Mouse (Mus musculus) midbrain, embryonic 13.5 days (tissue): ENCODE results near the gene Caln1. TPM values are rescaled to one million over a fixed set of nuclear protein-coding genes. Genes with fewer than 3 reads are reported as not detected.

Experiments
- ATAC-seq: fragments of 200-750 bp; cut with Nextera tagmentation; 2 replicates; pipeline ENCODE4 v1.8.0; 2017; ENCODE audit warnings: mild to moderate bottlenecking, moderate TSS enrichment, moderate library complexity
- H3K27ac ChIP-seq: fragments of 300-500 bp; sonication (generic); 2 replicates; pipeline ENCODE4 v1.5.1; 2015; ENCODE audit warnings: inconsistent platforms, mild to moderate bottlenecking, moderate library complexity
- H3K27me3 ChIP-seq: fragments of 300-500 bp; sonication (generic); 2 replicates; pipeline ENCODE4 v1.6.1; 2015; ENCODE audit warnings: mild to moderate bottlenecking, inconsistent platforms
- H3K36me3 ChIP-seq: fragments of 300-500 bp; sonication (generic); 2 replicates; pipeline ENCODE4 v1.6.1; 2015; ENCODE audit warnings: mild to moderate bottlenecking, inconsistent platforms
- H3K4me1 ChIP-seq: fragments of 300-500 bp; sonication (generic); replicated peaks from 2 replicates; pipeline ENCODE4 v1.6.1; 2015; ENCODE audit warnings: inconsistent platforms
- H3K4me2 ChIP-seq: fragments of 300-500 bp; sonication (generic); replicated peaks from 2 replicates; pipeline ENCODE4 v1.6.1; 2015; ENCODE audit warnings: moderate library complexity, mild to moderate bottlenecking, inconsistent platforms
- H3K4me3 ChIP-seq: fragments of 300-500 bp; sonication (generic); replicated peaks from 2 replicates; pipeline ENCODE4 v1.5.1; 2015; ENCODE audit warnings: mild to moderate bottlenecking, inconsistent platforms
- H3K9ac ChIP-seq: fragments of 300-500 bp; sonication (generic); replicated peaks from 2 replicates; pipeline ENCODE4 v1.6.1; 2015; ENCODE audit warnings: mild to moderate bottlenecking, inconsistent platforms
- H3K9me3 ChIP-seq: fragments of 300-500 bp; sonication (generic); 2 replicates; pipeline ENCODE4 v1.6.1; 2016; ENCODE audit warnings: mild to moderate bottlenecking, inconsistent platforms
- WGBS: fragments of 180-500 bp; shearing (Covaris S2); methylation state at CpG from one replicate; pipeline ENCODE4 v1.1.7; 2015; 5-methylcytosine and 5-hydroxymethylcytosine counted together
- polyA plus RNA-seq: library from polyadenylated mRNA; unstranded; fragments of >200 nt; fragmentation: Nextera tagmentation; extraction: Ambion mirVana; gene quantifications from 2 replicates; pipeline ENCODE4 v1.2.1, GENCODE M21; 2015

Caln1 gene
- polyA plus RNA-seq, 1 experiment from 2014 or later = 4.6 TPM

DNA sequence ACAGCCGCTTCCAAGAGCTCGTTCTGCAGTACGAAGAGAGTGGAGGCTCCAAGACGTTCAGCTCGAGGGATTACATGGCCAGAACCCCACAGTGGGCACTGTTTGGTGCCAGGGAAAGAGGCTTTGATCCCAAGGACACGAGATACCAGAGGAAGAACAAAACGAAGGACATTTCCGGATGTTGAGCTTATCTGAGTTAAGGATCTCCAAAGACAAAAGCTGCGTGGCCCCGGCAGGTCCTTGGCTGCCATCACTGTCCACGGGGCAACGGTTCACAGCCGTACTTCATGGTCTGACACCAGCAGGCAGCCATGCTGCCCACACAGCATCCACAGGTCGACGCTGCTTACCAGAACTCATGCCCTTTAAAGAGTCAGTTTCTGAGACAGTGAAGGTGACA lies 28.6 kb upstream of the Caln1 start:
- ATAC-seq = no peak
- Histone ChIP-seq H3K27me3 (no peaks in the 10 kb centered on the region), H3K4me3 (no peak overlapping the region), H3K27ac (no peak overlapping the region), H3K9me3 (no peaks in the 10 kb centered on the region), H3K36me3 (peaks cover 57% of the 10 kb centered on the region), H3K4me2 (no peak overlapping the region), H3K9ac (no peak overlapping the region), H3K4me1 (peaks cover 6% of the 10 kb centered on the region; the same call in 1 of the 2 replicates)
- 96% methylated on average over 15 of the region's 15 CpGs for WGBS

DNA sequence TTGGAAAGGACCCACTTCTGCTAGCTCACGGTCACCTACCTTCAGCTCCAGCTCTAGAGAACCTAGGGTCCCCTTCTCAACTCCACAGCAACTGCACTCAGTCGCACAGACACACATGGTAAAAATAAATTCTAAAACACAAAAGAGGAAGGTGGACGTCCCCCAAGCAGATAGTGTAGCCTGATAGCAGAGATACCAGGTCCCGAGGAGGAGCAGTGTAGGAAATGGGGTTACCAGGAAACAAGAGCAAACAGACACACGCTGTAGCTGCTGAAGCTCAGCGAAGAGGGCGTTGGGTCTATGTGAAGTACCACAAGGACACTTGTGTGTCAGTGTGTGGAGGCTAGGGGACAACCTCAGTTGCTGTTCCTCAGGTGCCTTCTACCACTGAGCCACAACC lies 24.3 kb upstream of the Caln1 start:
- no peak overlapping the region for H3K4me2 ChIP-seq
- H3K27ac ChIP-seq = no peak overlapping the region
- no peak for ATAC-seq
- peaks cover 6% of the 10 kb centered on the region; the same call in 1 of the 2 replicates for H3K4me1 ChIP-seq
- H3K36me3 ChIP-seq = peaks cover 35% of the 10 kb centered on the region
- H3K9ac ChIP-seq = no peak overlapping the region
- 93% methylated on average over 7 of the region's 7 CpGs for WGBS
- H3K9me3 ChIP-seq = peaks cover 13% of the 10 kb centered on the region; the same call in 1 of the 2 replicates
- no peaks in the 10 kb centered on the region for H3K27me3 ChIP-seq
- no peak overlapping the region for H3K4me3 ChIP-seq

DNA sequence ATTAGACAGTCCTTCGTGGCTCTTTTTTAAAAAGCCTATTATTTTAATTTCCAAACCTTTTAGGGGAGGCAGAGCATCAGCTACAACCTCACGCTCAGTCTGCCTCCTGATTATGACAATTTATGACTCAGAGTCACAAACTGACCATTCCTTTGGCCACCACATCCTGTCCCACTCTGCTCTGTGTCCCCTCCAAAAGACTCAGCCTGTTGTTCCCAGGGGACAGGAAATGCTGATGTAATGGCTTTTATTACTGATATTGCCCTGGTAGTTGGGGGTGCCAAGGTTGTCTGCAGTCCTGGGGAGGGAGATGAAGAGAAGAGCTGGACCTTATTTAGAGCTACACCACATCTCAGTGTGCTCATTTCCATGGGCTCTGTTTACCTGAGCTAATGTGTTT lies 23.4 kb upstream of the Caln1 start:
- H3K36me3 ChIP-seq = peaks cover 27% of the 10 kb centered on the region
- H3K9me3 ChIP-seq = peaks cover 13% of the 10 kb centered on the region; the same call in 1 of the 2 replicates
- H3K27me3 ChIP-seq = no peaks in the 10 kb centered on the region
- no peak overlapping the region for H3K4me2 ChIP-seq
- no peak for ATAC-seq
- H3K27ac ChIP-seq = no peak overlapping the region
- H3K4me3 ChIP-seq = no peak overlapping the region
- no peak overlapping the region for H3K9ac ChIP-seq
- peaks cover 6% of the 10 kb centered on the region; the same call in 1 of the 2 replicates for H3K4me1 ChIP-seq
- WGBS = 87% methylated on average over 2 of the region's 2 CpGs

DNA sequence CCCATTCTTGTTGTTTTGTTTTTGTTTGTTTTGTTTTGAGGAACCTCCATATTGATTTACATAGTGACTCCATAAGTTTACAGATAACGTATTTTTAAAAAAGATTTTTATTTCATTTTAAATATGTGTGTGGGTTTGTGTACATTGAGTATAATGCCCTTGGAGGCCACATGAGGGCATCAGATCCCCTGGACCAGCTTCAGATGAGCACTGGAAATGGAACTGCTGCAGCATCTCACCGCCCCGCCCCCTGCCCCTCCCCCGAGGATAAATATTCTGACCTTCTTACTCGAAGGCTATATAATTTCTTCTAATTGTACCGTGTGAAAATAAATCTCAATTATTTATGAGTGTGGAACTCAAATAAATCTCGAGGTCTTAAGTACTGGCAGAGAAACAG lies 14.0 kb upstream of the Caln1 start:
- no peaks in the 10 kb centered on the region for H3K36me3 ChIP-seq
- H3K9me3 ChIP-seq = no peaks in the 10 kb centered on the region
- no peak for ATAC-seq
- no peaks in the 10 kb centered on the region for H3K4me1 ChIP-seq
- no peak overlapping the region for H3K4me3 ChIP-seq
- H3K4me2 ChIP-seq = no peak overlapping the region
- no peak overlapping the region for H3K9ac ChIP-seq
- H3K27me3 ChIP-seq = no peaks in the 10 kb centered on the region
- H3K27ac ChIP-seq = no peak overlapping the region
- 67% methylated on average over 7 of the region's 7 CpGs for WGBS

DNA sequence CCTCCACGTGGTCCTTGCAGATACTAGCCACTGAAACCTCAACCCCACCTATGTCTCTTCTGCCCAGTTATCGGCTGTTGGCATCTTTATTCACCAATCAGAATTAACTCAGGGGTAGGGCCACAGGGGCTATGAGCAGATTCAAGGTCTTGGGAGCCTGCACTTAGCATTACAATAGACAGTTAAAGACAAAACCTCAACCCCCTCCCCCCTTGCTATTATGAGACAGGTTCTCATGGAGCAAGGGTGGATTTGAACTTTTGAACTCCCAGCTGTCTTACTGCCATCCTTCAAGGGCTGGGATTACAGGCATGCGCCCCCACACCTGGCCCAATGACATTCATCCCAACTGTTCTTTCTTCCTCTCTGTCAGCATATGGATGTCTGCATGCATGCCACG lies 6.1 kb upstream of the Caln1 start:
- ATAC-seq = no peak
- Histone ChIP-seq H3K4me2 (no peak overlapping the region), H3K9ac (no peak overlapping the region), H3K36me3 (no peaks in the 10 kb centered on the region), H3K27me3 (no peaks in the 10 kb centered on the region), H3K4me3 (no peak overlapping the region), H3K27ac (no peak overlapping the region), H3K4me1 (no peaks in the 10 kb centered on the region), H3K9me3 (no peaks in the 10 kb centered on the region)
- 64% methylated on average over 4 of the region's 4 CpGs for WGBS

DNA sequence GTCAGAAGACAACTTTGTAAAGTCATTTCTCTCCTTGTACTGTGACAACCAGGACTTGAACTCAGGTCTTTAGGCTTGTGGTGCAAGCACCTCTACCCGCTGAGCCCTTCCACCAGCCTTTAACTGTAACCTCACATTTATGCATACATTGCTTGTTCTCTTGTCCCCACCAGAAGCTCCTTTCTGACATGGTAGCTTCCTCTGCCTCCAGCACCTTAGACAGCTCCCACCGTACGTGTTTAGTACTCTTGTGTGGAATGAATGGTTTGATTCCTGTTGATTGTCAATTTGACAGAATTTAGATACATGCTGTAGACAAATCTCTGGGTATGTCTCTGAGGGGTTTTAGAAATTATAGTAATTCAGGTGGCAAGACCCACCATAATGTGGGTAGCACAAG lies 5.5 kb upstream of the Caln1 start:
- H3K4me3 ChIP-seq = no peak overlapping the region
- no peaks in the 10 kb centered on the region for H3K9me3 ChIP-seq
- no peak for ATAC-seq
- no peaks in the 10 kb centered on the region for H3K4me1 ChIP-seq
- no peak overlapping the region for H3K27ac ChIP-seq
- H3K36me3 ChIP-seq = no peaks in the 10 kb centered on the region
- 60% methylated on average over 3 of the region's 3 CpGs for WGBS
- no peak overlapping the region for H3K9ac ChIP-seq
- no peak overlapping the region for H3K4me2 ChIP-seq
- H3K27me3 ChIP-seq = no peaks in the 10 kb centered on the region

DNA sequence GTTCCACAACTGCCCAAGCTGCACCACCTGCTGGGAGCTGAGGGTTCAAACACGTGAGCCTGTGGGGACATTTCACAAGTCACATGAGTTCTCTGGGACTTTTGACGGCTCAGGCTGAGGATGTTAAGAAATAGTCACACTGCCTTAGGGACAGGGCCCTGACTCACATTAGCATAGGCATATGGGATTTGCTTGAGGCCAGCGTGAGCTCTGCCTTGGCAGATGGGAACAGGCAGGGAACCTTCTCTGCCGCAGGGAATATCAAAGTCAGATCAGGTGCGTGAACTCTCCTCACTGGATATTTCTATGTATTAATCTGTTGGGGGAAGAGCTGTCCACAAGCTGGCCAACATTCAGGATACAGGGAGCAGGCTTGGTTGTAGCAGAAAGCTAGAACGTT lies 1.0 kb upstream of the Caln1 start:
- Histone ChIP-seq H3K36me3 (no peaks in the 10 kb centered on the region), H3K4me3 (no peak overlapping the region), H3K4me1 (no peaks in the 10 kb centered on the region), H3K27ac (no peak overlapping the region), H3K9me3 (no peaks in the 10 kb centered on the region), H3K27me3 (no peaks in the 10 kb centered on the region), H3K9ac (no peak overlapping the region), H3K4me2 (no peak overlapping the region)
- WGBS = 78% methylated on average over 6 of the region's 6 CpGs
- ATAC-seq = no peak

DNA sequence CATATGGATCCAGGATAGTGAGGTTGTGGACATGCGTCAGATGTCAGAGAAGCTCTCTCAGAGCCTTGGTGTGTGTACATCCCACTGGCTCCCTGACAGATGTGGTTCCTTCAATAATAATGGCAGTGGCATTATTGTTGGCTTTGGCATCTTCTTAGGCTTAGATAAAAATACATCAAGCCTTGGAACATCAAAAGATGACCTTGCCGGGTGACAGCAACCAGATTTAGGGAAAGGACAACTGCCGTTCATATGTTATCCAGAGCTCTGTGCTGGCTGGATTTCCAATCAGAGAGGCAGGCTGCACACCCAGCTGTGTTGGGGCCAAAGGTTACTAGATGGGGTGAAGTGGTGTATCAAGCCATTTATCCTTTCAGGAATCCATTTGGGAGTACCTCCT lies 6.2 kb downstream of the Caln1 start:
- H3K4me3 ChIP-seq = no peak overlapping the region
- no peak overlapping the region for H3K4me2 ChIP-seq
- H3K27ac ChIP-seq = no peak overlapping the region
- no peaks in the 10 kb centered on the region for H3K4me1 ChIP-seq
- H3K36me3 ChIP-seq = no peaks in the 10 kb centered on the region
- H3K9me3 ChIP-seq = no peaks in the 10 kb centered on the region
- 85% methylated on average over 3 of the region's 3 CpGs for WGBS
- no peaks in the 10 kb centered on the region for H3K27me3 ChIP-seq
- no peak overlapping the region for H3K9ac ChIP-seq
- ATAC-seq = no peak

DNA sequence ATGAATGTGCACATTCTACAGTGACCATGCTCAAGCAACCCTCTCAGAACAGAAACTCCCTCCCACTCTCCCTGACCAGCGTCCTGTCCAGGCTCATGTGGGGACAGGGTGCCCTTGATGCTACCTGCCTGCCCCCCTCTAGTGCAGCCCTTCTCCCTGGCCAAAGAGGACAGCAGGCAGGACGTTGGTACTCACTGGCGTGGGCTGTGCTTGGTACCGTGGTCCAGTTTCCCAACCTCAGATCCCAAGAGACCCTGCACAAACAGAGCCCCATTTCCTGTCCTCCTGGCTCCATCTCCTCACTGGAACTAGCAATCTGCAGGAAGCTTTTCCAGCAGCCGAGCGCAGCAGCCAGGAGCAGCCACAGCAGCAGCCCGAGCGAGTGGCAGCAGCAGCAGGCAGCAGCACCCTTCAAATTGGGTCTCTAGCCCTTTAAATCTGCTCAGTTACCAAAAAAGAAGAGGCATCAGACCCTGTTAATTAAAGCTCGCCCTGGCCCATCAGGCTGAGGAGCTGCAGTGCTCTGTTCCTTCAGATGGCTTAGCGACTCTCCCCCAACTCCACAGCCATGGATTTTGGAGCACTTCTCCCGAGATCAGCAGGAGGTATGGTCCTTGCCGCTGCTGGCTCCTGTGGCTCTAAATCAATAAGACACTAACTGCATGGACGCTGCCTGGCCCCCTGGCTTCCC lies 15.1 kb downstream of the Caln1 start, which contains the start of gene A330070K13Rik:
A330070K13Rik (minus strand) TSS at position 410 of the 691 bp plus-strand sequence.
- WGBS = 15% methylated on average over 13 of the region's 13 CpGs
- Histone ChIP-seq H3K27ac (no peak within 1 kb of the TSS), H3K36me3 (no peaks in the 10 kb centered on the region), H3K27me3 (no peaks in the 10 kb centered on the region), H3K9ac (no peak within 1 kb of the TSS; the same call in 1 of the 2 replicates), H3K4me3 (peak within 1 kb of the TSS; percentile 22; the same call in 1 of the 2 replicates), H3K4me1 (peaks cover 12% of the 10 kb centered on the region), H3K4me2 (peak within 1 kb of the TSS; percentile 47), H3K9me3 (no peaks in the 10 kb centered on the region)
- no peak for ATAC-seq

DNA sequence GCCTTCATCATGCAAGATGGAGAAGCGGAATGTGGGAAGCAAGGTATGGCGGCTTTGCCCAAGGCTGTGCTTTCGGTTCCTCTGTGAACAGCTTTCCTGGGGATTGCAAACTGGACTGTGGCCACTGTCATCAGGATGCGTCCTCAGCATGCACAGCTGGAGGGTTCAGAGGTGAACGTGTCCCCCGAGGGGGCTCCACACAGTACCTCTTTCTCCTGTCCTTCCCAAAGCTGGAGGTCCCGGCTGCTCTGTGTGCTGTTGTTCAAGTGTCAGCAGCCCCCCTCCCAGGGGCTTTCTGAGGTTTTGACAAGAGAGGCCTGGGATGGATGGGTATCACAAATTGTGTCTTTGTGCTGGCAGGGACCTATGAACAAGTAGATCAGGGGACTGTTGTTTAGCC lies 17.2 kb downstream of the Caln1 start:
- Histone ChIP-seq H3K27ac (no peak overlapping the region), H3K27me3 (no peaks in the 10 kb centered on the region), H3K9me3 (no peaks in the 10 kb centered on the region), H3K4me2 (no peak overlapping the region), H3K4me1 (peaks cover 12% of the 10 kb centered on the region), H3K9ac (no peak overlapping the region), H3K4me3 (no peak overlapping the region), H3K36me3 (no peaks in the 10 kb centered on the region)
- no peak for ATAC-seq
- 53% methylated on average over 7 of the region's 7 CpGs for WGBS

DNA sequence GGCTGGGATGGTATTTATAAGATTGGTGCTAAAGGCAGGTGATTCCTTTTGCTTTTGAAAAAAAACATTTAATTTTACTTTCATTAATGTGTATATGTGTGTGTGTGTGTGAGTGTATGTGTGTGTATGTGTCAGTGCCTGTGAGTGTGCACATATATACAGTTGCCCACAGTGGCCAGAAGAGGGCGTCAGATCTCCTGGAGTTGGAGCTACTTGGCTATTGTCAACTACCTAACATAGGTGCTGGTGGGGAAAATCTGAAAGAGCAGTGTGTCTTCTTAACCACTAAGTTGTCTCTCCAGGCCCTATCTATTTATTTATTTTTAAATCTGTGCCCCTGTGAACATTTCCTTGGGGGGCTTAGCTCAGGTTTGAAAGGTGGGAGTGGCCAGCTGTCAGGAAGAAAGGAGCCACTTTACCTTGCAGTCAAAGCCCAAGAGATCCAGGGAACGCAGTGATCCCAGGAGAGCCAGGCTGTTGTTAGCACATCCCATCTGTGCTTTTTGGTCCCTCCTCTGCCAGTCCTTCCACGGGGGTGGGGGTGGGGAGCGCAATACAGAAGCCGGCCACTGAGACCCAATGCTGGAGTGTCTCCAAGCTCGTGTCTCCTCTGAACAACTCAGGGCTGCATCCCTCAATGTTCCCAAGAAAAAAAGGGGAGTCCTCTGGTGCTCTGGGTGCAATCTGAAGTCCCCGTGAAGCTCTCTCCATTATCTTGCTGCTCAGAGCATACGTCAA lies 24.5 kb downstream of the Caln1 start:
- Histone ChIP-seq H3K4me2 (no peak overlapping the region), H3K9ac (no peak overlapping the region), H3K36me3 (no peaks in the 10 kb centered on the region), H3K9me3 (no peaks in the 10 kb centered on the region), H3K4me3 (no peak overlapping the region), H3K27ac (no peak overlapping the region), H3K27me3 (no peaks in the 10 kb centered on the region), H3K4me1 (0 out of 2 replicates have a peak, but pooled peaks cover 7% of the 10 kb centered on the region)
- WGBS = 56% methylated on average over 8 of the region's 8 CpGs
- ATAC-seq = no peak

DNA sequence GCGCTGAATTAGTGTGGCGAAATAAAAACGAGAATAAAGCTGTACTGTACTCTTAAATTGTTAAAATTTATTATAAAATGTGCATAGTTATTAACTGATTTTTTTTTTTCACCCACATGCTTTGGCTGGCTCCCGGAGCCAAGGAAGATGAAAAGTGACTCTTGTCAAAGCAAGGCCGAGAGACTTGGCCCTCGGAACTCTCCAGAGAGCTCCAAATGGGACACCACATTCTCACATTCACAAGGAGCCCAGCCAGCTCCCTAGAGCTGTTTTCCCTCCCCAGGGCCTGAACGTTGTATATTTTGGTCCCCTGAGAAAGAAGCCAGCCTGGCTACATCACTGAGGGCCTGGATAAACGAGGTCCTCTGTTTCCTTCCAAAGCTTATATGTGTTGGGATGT lies 25.1 kb downstream of the Caln1 start:
- WGBS = 79% methylated on average over 8 of the region's 8 CpGs
- ATAC-seq = no peak

More for the DNA sequence above, 25.1 kb downstream of the Caln1 start:
- 0 out of 2 replicates have a peak, but pooled peaks cover 7% of the 10 kb centered on the region for H3K4me1 ChIP-seq
- H3K27ac ChIP-seq = no peak overlapping the region
- H3K9me3 ChIP-seq = no peaks in the 10 kb centered on the region
- no peak overlapping the region for H3K4me3 ChIP-seq
- H3K9ac ChIP-seq = no peak overlapping the region
- H3K36me3 ChIP-seq = no peaks in the 10 kb centered on the region
- H3K27me3 ChIP-seq = no peaks in the 10 kb centered on the region
- H3K4me2 ChIP-seq = no peak overlapping the region
